Mouse (Mus musculus) heart, adult 8-10 months (tissue): ENCODE results near the gene Olfr992. TPM values are rescaled to one million over a fixed set of nuclear protein-coding genes. Genes with fewer than 3 reads are reported as not detected.
"Not testable (repeated sequence)": the region's sequence is repeated elsewhere in the genome, so short reads cannot be mapped to it uniquely, and the experiment has no call there.

ENCODE experiments used
- DNase-seq: peaks from one replicate; pipeline ENCODE4 v3.0.0; 2022; ENCODE audit warnings: low spot score
- total RNA-seq, 4 experiments: library from RNA; stranded (reverse); gene quantifications; 2 replicates each; pipeline ENCODE4 v1.2.4; 2022

Gene Olfr992
- not detected for total RNA-seq

DNA sequence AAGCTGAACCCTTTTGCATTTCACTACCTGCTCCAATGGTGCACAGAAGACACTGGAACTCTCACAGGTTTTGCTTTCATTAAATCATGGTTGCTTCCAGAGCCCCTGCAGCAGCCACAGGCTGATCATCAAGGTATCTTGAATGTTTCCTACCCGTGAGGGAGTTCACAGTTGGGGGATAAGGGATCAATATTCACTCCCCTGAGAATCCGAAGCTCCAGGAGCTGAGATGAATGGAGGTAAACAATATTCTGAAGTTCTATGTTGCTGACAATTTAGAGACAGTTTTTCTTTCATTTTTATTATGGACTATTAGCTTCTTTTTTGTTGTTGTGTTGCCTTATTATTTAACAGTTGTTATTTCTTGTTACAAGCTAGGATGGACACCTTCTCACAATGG, at the start of gene Olfr992:
TSS of gene Olfr992 (minus strand) at position 101 of the 400 bp plus-strand sequence.
- DNase-seq: no peak

DNA sequence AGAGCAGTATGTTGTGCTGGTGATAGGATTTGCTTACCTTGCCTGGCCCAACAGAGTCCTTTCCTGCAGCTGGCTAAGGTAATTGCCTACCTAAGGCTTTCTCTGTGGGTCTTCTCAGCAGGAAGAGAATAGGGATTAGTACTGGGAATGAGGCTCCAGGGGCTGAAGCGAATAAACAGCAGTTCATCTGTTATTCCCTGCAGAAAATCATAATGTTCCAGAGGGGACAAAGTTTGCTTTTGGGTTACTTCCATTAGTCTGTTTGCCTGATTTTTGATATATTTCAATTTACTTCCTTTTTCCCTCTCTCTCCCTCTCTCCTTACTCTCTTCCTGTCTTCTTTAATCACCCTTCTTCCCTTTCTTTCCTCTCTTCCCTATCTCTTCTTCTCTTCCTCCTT, 34.3 kb upstream of the Olfr992 start, which contains the start of gene Olfr995:
TSS of gene Olfr995 (minus strand) at position 101 of the 400 bp plus-strand sequence.
- DNase-seq: no peak

DNA sequence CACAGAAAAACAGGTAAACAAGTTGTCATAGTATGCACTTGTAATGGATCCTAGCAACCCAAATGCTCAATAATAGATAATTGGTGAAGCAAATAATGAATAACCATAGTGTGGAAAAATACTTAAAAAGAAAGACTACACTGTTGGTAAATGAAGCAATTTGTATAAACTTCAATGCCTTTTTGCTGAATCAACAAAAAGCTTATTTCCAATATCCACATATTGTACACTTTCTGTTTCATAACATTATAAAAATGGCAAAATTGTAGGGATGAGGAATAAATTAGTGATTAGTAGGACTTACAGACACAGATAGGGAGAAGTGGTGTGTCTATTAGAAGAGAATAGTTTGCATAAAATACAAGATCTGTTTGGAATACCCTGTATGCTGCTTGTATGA, 33.3 kb upstream of the Olfr992 start:
- DNase-seq: no peak

DNA sequence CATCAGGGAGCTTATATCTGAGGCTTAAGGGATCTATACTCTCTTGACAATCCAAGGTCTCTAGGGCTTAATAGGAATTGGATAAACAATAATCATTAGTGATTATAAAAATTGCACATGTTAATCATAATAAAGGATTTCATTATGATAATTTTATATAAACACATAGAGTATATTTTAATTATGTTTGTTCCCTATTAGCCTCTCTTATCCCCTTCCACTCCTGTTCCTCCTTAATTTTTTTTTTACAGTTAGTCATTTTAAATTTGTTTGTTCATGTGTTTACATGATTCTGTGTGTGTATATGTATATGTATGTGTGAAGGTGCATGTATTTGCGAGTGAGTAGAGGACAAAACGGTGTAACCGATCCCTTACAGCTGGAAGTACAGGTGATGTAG, 27.1 kb upstream of the Olfr992 start, which contains the start of gene Olfr994:
TSS of gene Olfr994 (minus strand) at position 101 of the 400 bp plus-strand sequence.
- no peak for DNase-seq

DNA sequence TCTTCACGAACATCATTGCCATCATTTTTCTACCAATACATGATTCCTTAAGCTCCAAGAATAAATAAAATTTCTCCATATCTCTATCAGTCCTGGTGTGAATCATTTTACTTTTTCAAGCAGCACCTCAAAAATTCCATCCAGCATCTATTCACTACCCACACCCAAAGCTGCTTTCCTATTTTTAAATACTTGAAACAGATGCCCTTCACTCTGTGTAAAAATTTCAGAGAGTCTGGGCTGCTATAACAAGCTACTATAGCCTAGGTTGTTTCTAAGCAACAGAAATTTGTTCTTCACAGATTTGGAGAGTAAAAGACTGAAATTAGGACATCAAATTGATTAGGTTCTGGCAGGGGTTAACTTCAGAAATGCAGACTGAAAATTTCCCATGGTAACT, 16.6 kb upstream of the Olfr992 start:
- no peak for DNase-seq

DNA sequence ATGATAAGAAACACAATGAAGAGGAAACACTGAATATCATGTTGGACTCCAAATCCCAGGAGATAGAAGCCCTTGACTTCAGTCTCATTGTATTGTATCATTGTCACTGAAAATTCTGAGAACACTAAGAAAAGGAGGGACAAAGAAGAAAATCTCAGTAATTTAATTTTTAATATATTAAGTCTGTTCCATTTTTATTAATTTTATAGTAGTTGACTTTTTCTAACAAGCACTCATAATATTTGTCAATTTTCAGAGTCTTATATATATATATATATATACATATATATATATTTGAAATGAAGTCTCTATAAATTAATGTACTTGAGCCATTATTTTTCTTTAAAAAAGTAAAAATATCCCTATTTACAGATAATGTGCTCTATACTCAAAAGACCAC, 5.5 kb upstream of the Olfr992 start, which contains the start of gene Olfr993:
TSS of gene Olfr993 (minus strand) at position 101 of the 400 bp plus-strand sequence.
- DNase-seq: no peak

DNA sequence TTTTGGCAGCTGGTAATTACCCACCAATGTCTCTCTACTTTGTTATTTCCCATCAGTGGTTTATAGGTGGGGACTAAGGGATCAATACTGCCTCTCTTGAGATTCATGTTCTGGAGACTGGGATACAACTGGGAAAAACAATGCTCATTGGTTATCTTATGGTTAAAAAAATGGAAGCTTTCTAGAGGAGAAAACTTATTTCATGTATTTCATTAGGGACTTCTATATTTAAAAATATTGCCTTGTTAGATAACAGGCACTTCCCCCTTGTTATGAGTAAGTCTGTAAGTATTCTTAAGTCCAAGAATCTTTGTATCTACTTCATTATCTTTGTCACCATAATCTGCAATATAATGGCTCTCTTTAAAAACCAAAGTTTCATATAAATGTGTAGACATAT, 46.1 kb downstream of the Olfr992 start, which contains the start of gene Olfr988:
TSS of gene Olfr988 (minus strand) at position 101 of the 400 bp plus-strand sequence.
- DNase-seq: not testable (repeated sequence)

Other genes with a start within 250 kb of the Olfr992 start
- 1 to 10 TPM in 3 of 4 experiments, under 1 TPM in 1; 0.84 to 2.4 (median 2.0) TPM for gene Lrrc55, start 212.3 kb downstream of the Olfr992 start, total RNA-seq
- not detected for gene Olfr987, start 70.2 kb downstream of the Olfr992 start, total RNA-seq
- not detected for gene Olfr988, start 46.2 kb downstream of the Olfr992 start, total RNA-seq
- not detected for gene Olfr993, start 5.4 kb upstream of the Olfr992 start, total RNA-seq
- gene Olfr994, start 27.0 kb upstream of the Olfr992 start, total RNA-seq: not detected
- not detected for gene Olfr995, start 34.2 kb upstream of the Olfr992 start, total RNA-seq
- gene 4833423E24Rik, start 109.6 kb upstream of the Olfr992 start, total RNA-seq: not detected
- gene Olfr996, start 169.7 kb upstream of the Olfr992 start, total RNA-seq: not detected
- gene Olfr998, start 179.5 kb upstream of the Olfr992 start, total RNA-seq: not detected
- not detected for gene Olfr1000, start 202.4 kb upstream of the Olfr992 start, total RNA-seq
- gene Olfr1002, start 241.2 kb upstream of the Olfr992 start, total RNA-seq: not detected